Mouse (Mus musculus) heart, embryonic 13.5 days (tissue): ENCODE results near the gene Vmn1r61. TPM values are rescaled to one million over a fixed set of nuclear protein-coding genes. Genes with fewer than 3 reads are reported as not detected.

ENCODE experiments used
- ATAC-seq: fragments of 200-750 bp; cut with Nextera tagmentation; 2 replicates; pipeline ENCODE4 v1.8.0; 2017; ENCODE audit warnings: moderate TSS enrichment; ENCODE audit not compliant: insufficient number of reproducible peaks, low FRiP score, low TSS enrichment; ENCODE audit errors: extremely low read depth
- H3K27ac ChIP-seq: fragments of 300-500 bp; sonication (generic); replicated peaks from 2 replicates; pipeline ENCODE4 v1.5.1; 2015; ENCODE audit warnings: moderate library complexity, mild to moderate bottlenecking, inconsistent platforms
- H3K27me3 ChIP-seq: fragments of 300-500 bp; sonication (generic); replicated peaks from 2 replicates; pipeline ENCODE4 v1.6.1; 2015; ENCODE audit warnings: mild to moderate bottlenecking, inconsistent platforms
- H3K36me3 ChIP-seq: fragments of 300-500 bp; sonication (generic); 2 replicates; pipeline ENCODE4 v1.6.1; 2015; ENCODE audit warnings: mild to moderate bottlenecking, inconsistent platforms
- H3K4me1 ChIP-seq: fragments of 300-500 bp; sonication (generic); 2 replicates; pipeline ENCODE4 v1.6.1; 2015; ENCODE audit warnings: inconsistent platforms
- H3K4me2 ChIP-seq: fragments of 300-500 bp; sonication (generic); 2 replicates; pipeline ENCODE4 v1.6.1; 2015; ENCODE audit warnings: inconsistent platforms, mild to moderate bottlenecking, moderate library complexity
- H3K4me3 ChIP-seq: fragments of 300-500 bp; sonication (generic); 2 replicates; pipeline ENCODE4 v1.5.1; 2015; ENCODE audit warnings: moderate library complexity, mild to moderate bottlenecking, inconsistent platforms
- H3K9ac ChIP-seq: fragments of 300-500 bp; sonication (generic); 2 replicates; pipeline ENCODE4 v1.6.1; 2015; ENCODE audit warnings: inconsistent platforms, mild to moderate bottlenecking, moderate library complexity
- H3K9me3 ChIP-seq: fragments of 300-500 bp; sonication (generic); 2 replicates; pipeline ENCODE4 v1.6.1; 2016; ENCODE audit warnings: inconsistent platforms
- polyA plus RNA-seq: library from polyadenylated mRNA; unstranded; fragments of >200 nt; fragmentation: Nextera tagmentation; extraction: Ambion mirVana; gene quantifications from 2 replicates; pipeline ENCODE4 v1.2.1, GENCODE M21; 2015

Vmn1r61 gene
- polyA plus RNA-seq: not detected in 2 replicates

DNA sequence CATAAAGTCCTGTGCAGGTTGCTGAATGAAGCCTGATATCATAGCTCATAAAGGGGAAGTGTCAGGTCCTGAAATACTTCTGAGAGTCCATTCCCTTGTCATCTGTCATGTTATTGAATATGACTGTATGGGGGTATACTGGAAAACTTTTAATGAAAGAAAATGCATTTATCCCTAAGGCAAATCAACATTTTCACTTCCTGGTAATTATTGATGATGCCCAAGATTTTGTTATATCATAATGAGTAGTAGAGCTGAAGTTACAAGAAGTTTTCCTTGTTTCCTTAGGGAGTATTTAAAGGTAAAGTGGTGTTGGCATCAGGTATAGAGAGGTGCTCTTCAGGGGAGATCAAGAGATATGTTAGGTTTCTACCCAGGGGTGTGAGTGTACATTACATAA is at the start of gene Vmn1r61:
Gene Vmn1r61, minus strand, starts transcription at position 101 of the 400 bp plus-strand sequence.
- Histone ChIP-seq H3K27me3 (no peaks in the 10 kb centered on the region), H3K9ac (no peak within 1 kb of the TSS), H3K9me3 (peaks cover 17% of the 10 kb centered on the region), H3K4me1 (no peaks in the 10 kb centered on the region), H3K4me3 (no peak within 1 kb of the TSS), H3K36me3 (no peaks in the 10 kb centered on the region), H3K4me2 (no peak within 1 kb of the TSS), H3K27ac (no peak within 1 kb of the TSS)
- no peak for ATAC-seq

Other genes starting within 250 kb of the Vmn1r61 start
- gene Vmn1r58, start 199.9 kb downstream of the Vmn1r61 start, polyA plus RNA-seq: not detected in 2 replicates
- gene Vmn1r59, start 156.5 kb downstream of the Vmn1r61 start, polyA plus RNA-seq: not detected in 2 replicates
- gene Vmn2r28, start 119.3 kb downstream of the Vmn1r61 start, polyA plus RNA-seq: not detected in 2 replicates
- gene Vmn1r60, start 66.0 kb downstream of the Vmn1r61 start, polyA plus RNA-seq: not detected in 2 replicates
- not detected in 2 replicates for gene Vmn1r62, start 60.3 kb upstream of the Vmn1r61 start, polyA plus RNA-seq
- gene Vmn1r63, start 192.2 kb upstream of the Vmn1r61 start, polyA plus RNA-seq: not detected in 2 replicates